Mouse (Mus musculus) cerebellum, adult 11-12 months (tissue): ENCODE results near the gene Tbcc.

ENCODE experiments used
- DNase-seq: peaks from one replicate; pipeline ENCODE4 v3.0.0; 2022

Tbcc gene

DNA sequence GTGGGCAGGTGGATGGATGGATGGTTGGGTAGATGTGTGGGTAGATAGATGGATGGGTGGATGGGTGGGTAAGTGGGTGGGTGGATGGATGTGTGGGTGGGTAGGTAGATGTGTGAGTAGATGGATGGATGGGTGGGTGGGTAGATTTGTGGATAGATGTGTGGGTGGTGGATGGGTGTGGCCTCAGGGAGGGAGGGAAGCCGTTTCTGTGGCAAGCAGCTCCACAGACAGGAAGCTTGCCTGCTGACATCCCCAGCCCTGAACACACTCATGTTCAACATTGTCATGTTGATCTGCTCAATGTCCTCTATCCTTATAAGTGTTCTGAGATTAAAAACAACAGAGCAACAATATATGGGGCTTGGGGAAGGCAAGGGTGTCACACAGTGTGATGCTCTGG is 19.6 kb upstream of the Tbcc start:
- no peak for DNase-seq

DNA sequence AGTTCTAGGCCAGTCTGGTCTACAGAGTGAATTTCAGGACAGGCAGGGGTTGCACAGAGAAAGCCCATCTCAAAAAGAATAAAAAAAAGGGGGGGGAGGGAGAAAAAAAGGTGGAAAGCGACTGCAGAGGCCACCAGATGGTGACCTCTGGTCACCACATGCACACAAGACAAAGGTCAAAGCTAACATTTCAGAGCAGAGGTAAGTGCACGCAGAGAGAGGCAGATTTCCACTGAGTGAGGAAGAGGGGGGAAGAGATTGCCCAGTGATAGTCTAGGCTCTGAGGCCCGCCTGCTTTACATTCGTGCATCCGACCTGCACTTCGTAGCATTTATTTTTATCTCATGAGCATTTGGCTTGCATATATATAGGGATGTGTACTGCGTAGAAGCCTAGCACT is 17.7 kb upstream of the Tbcc start:
- DNase-seq = no peak

GRCm38 (mm10) chr17:46874133-46874532 is 16.4 kb upstream of the Tbcc start:
- DNase-seq = no peak

- DNase-seq = no peak
Observed at GRCm38 (mm10) chr17:46875626-46876025, 14.9 kb upstream of the Tbcc start.

DNA sequence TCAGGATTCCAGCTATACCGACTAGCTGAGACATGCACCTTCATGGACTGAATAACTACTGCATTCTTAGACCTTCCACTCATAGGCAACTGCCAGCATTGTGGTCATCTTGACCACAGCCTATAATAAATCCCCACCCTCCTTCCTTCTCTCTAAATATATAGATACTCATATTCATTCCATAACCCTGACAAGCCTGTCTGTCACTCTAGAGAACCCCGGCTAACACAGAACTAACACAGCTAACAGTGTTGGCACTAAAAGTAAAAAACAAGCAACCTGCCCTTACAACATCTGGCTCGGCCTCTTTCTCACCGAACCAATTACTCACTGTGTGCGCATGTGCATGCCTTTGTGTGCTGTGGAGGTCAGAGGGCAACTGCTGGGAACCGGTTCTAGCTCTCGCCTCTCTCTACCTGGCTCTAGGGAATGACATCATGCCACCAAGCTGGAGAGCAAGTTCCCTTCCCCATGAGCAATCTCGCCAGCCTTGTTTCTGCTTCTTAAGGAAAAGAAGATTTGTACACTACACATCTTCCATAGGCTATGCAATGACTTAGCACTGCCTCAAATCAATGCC is 14.0 kb upstream of the Tbcc start:
- DNase-seq = no peak

- no peak for DNase-seq
Observed at GRCm38 (mm10) chr17:46877061-46877460, 13.4 kb upstream of the Tbcc start.

GRCm38 (mm10) chr17:46879841-46880311 is 10.6 kb upstream of the Tbcc start:
- DNase-seq = no peak

DNA sequence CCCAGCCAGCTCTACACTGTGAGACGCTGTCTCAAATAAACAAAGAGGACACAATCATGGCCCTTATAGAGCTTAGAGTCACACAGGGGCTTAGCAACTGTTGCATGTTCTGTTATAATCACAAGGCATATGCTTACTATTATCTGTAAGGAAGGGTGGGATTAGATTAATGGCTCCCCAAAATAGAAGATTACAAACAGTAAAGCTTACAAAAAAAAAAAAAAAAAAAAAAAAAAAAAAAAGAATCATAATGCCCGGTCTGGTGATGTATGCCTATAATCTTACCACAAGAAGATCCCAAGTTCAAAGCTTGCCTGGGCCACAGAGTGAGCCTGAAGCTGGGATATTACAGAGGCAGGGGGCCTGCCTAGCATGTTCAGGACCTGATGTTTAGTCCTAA is 10.2 kb upstream of the Tbcc start:
- no peak for DNase-seq

- no peak for DNase-seq
Observed at GRCm38 (mm10) chr17:46881728-46882127, 8.8 kb upstream of the Tbcc start.

DNA sequence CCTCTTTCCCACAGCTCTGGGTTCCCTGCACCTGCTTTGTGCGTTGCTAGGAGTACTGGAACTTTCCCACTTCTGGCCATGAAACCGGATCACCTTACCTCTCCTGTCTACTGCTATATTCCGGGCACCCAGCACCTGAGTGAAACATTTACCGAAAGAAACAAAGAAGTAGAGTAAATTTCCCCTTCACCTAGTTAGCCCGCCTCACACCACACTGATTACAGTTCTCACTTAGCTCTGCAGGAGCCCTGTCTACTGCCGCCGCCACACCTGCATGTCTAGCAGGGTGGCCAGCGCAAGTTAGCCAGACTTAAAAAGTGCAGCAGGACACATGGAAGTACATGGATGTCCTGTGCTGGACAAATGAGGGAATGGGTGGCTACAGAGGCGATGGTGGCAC is 7.4 kb upstream of the Tbcc start:
- DNase-seq = no peak

- no peak for DNase-seq
Observed at GRCm38 (mm10) chr17:46884766-46885165, 5.7 kb upstream of the Tbcc start.

- DNase-seq = no peak
Observed at GRCm38 (mm10) chr17:46885218-46885909, 5.1 kb upstream of the Tbcc start.

GRCm38 (mm10) chr17:46885910-46886643 is 4.4 kb upstream of the Tbcc start:
- DNase-seq = no peak

- DNase-seq = peak; percentile 64
Observed at GRCm38 (mm10) chr17:46888511-46889212, 1.8 kb upstream of the Tbcc start.

DNA sequence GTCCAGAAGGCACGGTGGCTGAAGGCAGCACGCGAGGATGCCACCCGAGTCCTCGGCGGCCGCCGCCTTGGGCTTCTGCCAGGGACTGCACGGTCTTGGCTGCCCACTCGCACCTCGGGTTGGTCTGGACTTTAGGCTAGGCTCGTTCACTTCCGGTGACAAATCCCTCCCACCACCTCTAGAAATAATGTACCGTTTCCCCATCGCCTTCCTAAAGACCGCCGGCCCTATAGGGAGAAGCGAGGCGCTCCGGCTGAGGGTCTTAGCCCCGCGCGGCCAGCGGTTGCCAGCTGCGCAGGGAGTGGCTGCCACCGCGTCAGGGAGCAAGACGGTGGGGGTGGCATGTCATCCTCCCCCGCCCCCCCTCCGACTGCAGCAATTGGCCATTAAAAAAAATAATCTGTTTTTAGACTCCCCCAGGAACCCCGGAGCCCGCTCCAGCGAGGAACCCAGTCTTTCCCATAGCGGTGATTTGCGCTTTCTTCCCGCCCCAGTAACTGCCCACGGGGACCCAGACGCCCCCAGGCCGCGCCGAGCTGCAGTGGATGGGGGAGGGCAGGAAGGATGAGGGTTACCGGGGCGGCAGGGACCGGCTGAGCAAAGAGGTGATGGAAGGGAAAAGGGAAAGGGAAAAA is 917 bp upstream of the Tbcc start:
- peak; percentile 91 for DNase-seq

DNA sequence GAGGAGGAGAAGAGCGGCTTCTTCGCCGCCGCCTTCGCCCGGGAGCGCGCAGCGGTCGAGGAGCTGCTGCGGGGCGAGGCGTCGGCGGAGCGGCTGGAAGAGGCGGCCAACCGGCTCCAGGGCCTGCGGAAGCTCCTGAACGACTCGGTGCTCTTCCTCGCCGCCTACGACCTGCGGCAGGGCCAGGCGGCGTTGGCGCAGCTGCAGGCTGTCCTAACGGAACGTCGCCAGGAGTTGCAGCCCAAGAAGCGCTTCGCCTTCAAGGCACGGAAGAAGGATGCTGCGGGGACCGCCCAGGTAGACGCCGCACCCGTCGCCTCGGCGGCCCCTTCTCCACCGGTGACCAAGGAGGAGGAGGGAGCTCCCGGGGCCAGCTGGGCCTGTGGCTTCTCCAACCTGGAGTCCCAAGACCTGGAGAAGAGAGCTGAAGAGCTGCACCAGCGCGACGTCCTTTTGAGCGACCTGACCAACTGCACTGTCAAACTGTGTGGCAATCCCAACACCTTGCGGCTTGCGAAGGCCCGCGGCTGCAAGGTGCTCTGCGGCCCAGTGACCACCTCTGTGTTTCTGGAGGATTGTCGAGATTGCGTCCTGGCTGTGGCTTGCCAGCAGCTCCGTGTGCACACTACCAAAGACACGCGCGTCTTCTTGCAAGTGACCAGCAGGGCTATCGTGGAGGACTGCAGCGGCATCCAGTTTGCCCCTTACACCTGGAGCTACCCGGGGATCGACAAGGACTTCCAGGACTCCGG is 535 bp downstream of the Tbcc start:
- DNase-seq = peak; percentile 75

GRCm38 (mm10) chr17:46895426-46895825 is 4.9 kb downstream of the Tbcc start:
- DNase-seq = no peak

GRCm38 (mm10) chr17:46897221-46897950 is 6.9 kb downstream of the Tbcc start:
- DNase-seq = no peak

- DNase-seq = no peak
Observed at GRCm38 (mm10) chr17:46900941-46901340, 10.5 kb downstream of the Tbcc start.

- peak; percentile 81 for DNase-seq
Observed at GRCm38 (mm10) chr17:46903876-46904490, 13.5 kb downstream of the Tbcc start.

DNA sequence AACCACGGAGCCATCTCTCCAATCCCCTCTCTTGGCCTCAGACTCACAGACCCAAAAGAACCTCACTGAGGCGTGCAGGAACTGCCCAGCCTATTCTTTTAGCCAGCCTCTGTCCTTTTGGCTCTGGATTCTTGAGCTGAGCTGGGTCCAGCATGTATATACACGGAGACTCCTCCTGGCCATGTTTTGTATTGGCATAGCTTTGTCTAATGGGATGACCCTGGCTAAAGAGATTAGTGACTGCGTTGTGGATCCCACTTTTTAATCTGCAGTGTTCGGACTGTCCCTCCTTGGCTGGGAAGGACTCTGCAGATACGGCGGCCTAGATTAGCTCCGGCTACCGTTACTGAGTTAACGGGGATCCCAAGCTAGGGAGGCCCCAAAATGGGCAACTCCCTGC is 19.7 kb downstream of the Tbcc start, which contains the start of gene Prph2:
Gene Prph2, plus strand, starts transcription at position 274 of the 400 bp plus-strand sequence.
- no peak for DNase-seq
